Mouse (Mus musculus) stomach, embryonic 16.5 days (tissue): ENCODE measurements at regions not wholly inside any gene's neighbourhood (a gene's known extent, or its start where the extent isn't known, plus 50 kb on each side); places are given as distances from the start of the nearest gene placed in this dataset.

Experiments used
- ATAC-seq: fragments of 200-750 bp; cut with Nextera tagmentation; 2 replicates; pipeline ENCODE4 v1.8.0; 2017; ENCODE audit warnings: moderate number of reproducible peaks, moderate TSS enrichment; ENCODE audit not compliant: insufficient read depth, low FRiP score
- H3K27ac ChIP-seq: fragments of 300-500 bp; sonication (generic); 2 replicates; pipeline ENCODE4 v1.5.1; 2014; ENCODE audit warnings: low read length
- H3K27me3 ChIP-seq: fragments of 300-500 bp; sonication (generic); 2 replicates; pipeline ENCODE4 v1.6.1; 2014; ENCODE audit warnings: low read length, control low read depth, mixed read lengths; ENCODE audit not compliant: control insufficient read depth, insufficient read depth
- H3K36me3 ChIP-seq: fragments of 300-500 bp; sonication (generic); 2 replicates; pipeline ENCODE4 v1.6.1; 2014; ENCODE audit warnings: low read length; ENCODE audit not compliant: control insufficient read depth, insufficient read depth
- H3K4me1 ChIP-seq: fragments of 300-500 bp; sonication (generic); 2 replicates; pipeline ENCODE4 v1.6.1; 2014; ENCODE audit warnings: low read length, control low read depth, mixed read lengths; ENCODE audit not compliant: control insufficient read depth, insufficient read depth
- H3K4me2 ChIP-seq: fragments of 300-500 bp; sonication (generic); 2 replicates; pipeline ENCODE4 v1.6.1; 2014; ENCODE audit warnings: low read depth, low read length, mixed read lengths
- H3K4me3 ChIP-seq: fragments of 300-500 bp; sonication (generic); replicated peaks from 2 replicates; pipeline ENCODE4 v1.5.1; 2014; ENCODE audit warnings: mild to moderate bottlenecking, low read length
- H3K9ac ChIP-seq: fragments of 300-500 bp; sonication (generic); 2 replicates; pipeline ENCODE4 v1.6.1; 2014; ENCODE audit warnings: low read length
- H3K9me3 ChIP-seq: fragments of 300-500 bp; sonication (generic); replicated peaks from 2 replicates; pipeline ENCODE4 v1.6.1; 2016; ENCODE audit warnings: low read length, control low read depth; ENCODE audit not compliant: control insufficient read depth
- WGBS: fragments of 180-500 bp; shearing (Covaris S2); extraction: QIAGEN DNeasy Blood & Tissue Kit; methylation state at CpG from one replicate; pipeline ENCODE4 v1.1.7; 2014; 5-methylcytosine and 5-hydroxymethylcytosine counted together

GRCm38 (mm10) chr6:99990604-99991003, 264.4 kb upstream of the Prok2 start:
- no peaks in the 10 kb centered on the region for H3K27me3 ChIP-seq
- H3K36me3 ChIP-seq: no peaks in the 10 kb centered on the region
- no peak overlapping the region for H3K9ac ChIP-seq
- H3K9me3 ChIP-seq: no peaks in the 10 kb centered on the region
- H3K4me1 ChIP-seq: peaks cover 26% of the 10 kb centered on the region
- no peak for ATAC-seq
- peak overlapping the region; percentile 91; the same call in 1 of the 2 replicates for H3K27ac ChIP-seq
- 65% methylated on average over 6 of the region's 6 CpGs for WGBS
- H3K4me3 ChIP-seq: no peak overlapping the region
- H3K4me2 ChIP-seq: no peak overlapping the region

GRCm38 (mm10) chr6:99986449-99986848, 260.3 kb upstream of the Prok2 start:
- no peak overlapping the region for H3K9ac ChIP-seq
- WGBS: 76% methylated on average over 3 of the region's 3 CpGs
- no peaks in the 10 kb centered on the region for H3K9me3 ChIP-seq
- no peak for ATAC-seq
- peaks cover 28% of the 10 kb centered on the region for H3K4me1 ChIP-seq
- no peaks in the 10 kb centered on the region for H3K27me3 ChIP-seq
- no peak overlapping the region for H3K4me2 ChIP-seq
- no peak overlapping the region for H3K4me3 ChIP-seq
- H3K36me3 ChIP-seq: no peaks in the 10 kb centered on the region
- H3K27ac ChIP-seq: no peak overlapping the region

- ATAC-seq: no peak
- Histone ChIP-seq H3K4me3 (no peak overlapping the region), H3K9ac (no peak overlapping the region; the same call in 1 of the 2 replicates), H3K27ac (no peak overlapping the region), H3K36me3 (no peaks in the 10 kb centered on the region), H3K4me2 (no peak overlapping the region), H3K27me3 (no peaks in the 10 kb centered on the region), H3K9me3 (no peaks in the 10 kb centered on the region), H3K4me1 (peaks cover 17% of the 10 kb centered on the region)
- 38% methylated on average over 5 of the region's 5 CpGs for WGBS
These were observed 259.1 kb upstream of the Prok2 start for GRCm38 (mm10) chr6:99985322-99985721.

- Histone ChIP-seq H3K4me3 (no peak overlapping the region), H3K9ac (no peak overlapping the region), H3K27me3 (no peaks in the 10 kb centered on the region), H3K9me3 (no peaks in the 10 kb centered on the region), H3K36me3 (no peaks in the 10 kb centered on the region), H3K27ac (no peak overlapping the region), H3K4me2 (peak overlapping the region; percentile 9; the same call in 1 of the 2 replicates), H3K4me1 (peaks cover 14% of the 10 kb centered on the region)
- ATAC-seq: no peak
- WGBS: 27% methylated on average over 10 of the region's 10 CpGs
These were observed 258.6 kb upstream of the Prok2 start for GRCm38 (mm10) chr6:99984856-99985224.

- 0 out of 2 replicates have a peak, but pooled peaks have one; percentile 12 for ATAC-seq
- H3K27me3 ChIP-seq: no peaks in the 10 kb centered on the region
- 20% methylated on average over 7 of the region's 7 CpGs for WGBS
- H3K4me3 ChIP-seq: no peak overlapping the region
- H3K4me2 ChIP-seq: 0 out of 2 replicates have a peak overlapping the region, but pooled peaks have one; percentile 9
- H3K36me3 ChIP-seq: no peaks in the 10 kb centered on the region
- H3K9me3 ChIP-seq: no peaks in the 10 kb centered on the region
- H3K9ac ChIP-seq: no peak overlapping the region
- H3K4me1 ChIP-seq: peaks cover 14% of the 10 kb centered on the region
- no peak overlapping the region for H3K27ac ChIP-seq
These were observed 258.1 kb upstream of the Prok2 start for GRCm38 (mm10) chr6:99984057-99984855.

GRCm38 (mm10) chr6:99979614-99980013, 253.4 kb upstream of the Prok2 start:
- no peaks in the 10 kb centered on the region for H3K9me3 ChIP-seq
- no peaks in the 10 kb centered on the region for H3K36me3 ChIP-seq
- 0 out of 2 replicates have a peak, but pooled peaks cover 2% of the 10 kb centered on the region for H3K4me1 ChIP-seq
- no peak overlapping the region for H3K27ac ChIP-seq
- H3K9ac ChIP-seq: no peak overlapping the region
- H3K4me2 ChIP-seq: no peak overlapping the region
- 46% methylated on average over 5 of the region's 5 CpGs for WGBS
- ATAC-seq: no peak
- H3K4me3 ChIP-seq: no peak overlapping the region
- H3K27me3 ChIP-seq: no peaks in the 10 kb centered on the region

GRCm38 (mm10) chr6:99978164-99978746, 252.1 kb upstream of the Prok2 start:
- Histone ChIP-seq H3K27me3 (no peaks in the 10 kb centered on the region), H3K9ac (no peak overlapping the region), H3K4me3 (no peak overlapping the region), H3K36me3 (no peaks in the 10 kb centered on the region), H3K4me2 (no peak overlapping the region), H3K27ac (no peak overlapping the region), H3K4me1 (no peaks in the 10 kb centered on the region), H3K9me3 (no peaks in the 10 kb centered on the region)
- ATAC-seq: no peak
- WGBS: 60% methylated on average over 6 of the region's 6 CpGs

- H3K9me3 ChIP-seq: no peaks in the 10 kb centered on the region
- no peak overlapping the region for H3K4me3 ChIP-seq
- H3K9ac ChIP-seq: no peak overlapping the region
- no peak for ATAC-seq
- no peak overlapping the region for H3K4me2 ChIP-seq
- H3K27me3 ChIP-seq: no peaks in the 10 kb centered on the region
- no peaks in the 10 kb centered on the region for H3K4me1 ChIP-seq
- peak overlapping the region; percentile 48; the same call in 1 of the 2 replicates for H3K27ac ChIP-seq
- no peaks in the 10 kb centered on the region for H3K36me3 ChIP-seq
- WGBS: 58% methylated on average over 5 of the region's 5 CpGs
These were observed 250.0 kb upstream of the Prok2 start for GRCm38 (mm10) chr6:99976144-99976543.

- H3K9me3 ChIP-seq: no peaks in the 10 kb centered on the region
- H3K4me2 ChIP-seq: no peak overlapping the region
- H3K27me3 ChIP-seq: no peaks in the 10 kb centered on the region
- peak overlapping the region; percentile 35; the same call in 1 of the 2 replicates for H3K27ac ChIP-seq
- 82% methylated on average over 7 of the region's 7 CpGs for WGBS
- H3K36me3 ChIP-seq: no peaks in the 10 kb centered on the region
- ATAC-seq: no peak
- no peaks in the 10 kb centered on the region for H3K4me1 ChIP-seq
- no peak overlapping the region for H3K4me3 ChIP-seq
- no peak overlapping the region for H3K9ac ChIP-seq
These were observed 249.3 kb upstream of the Prok2 start for GRCm38 (mm10) chr6:99975486-99975885.
